Mouse (Mus musculus) neural tube, embryonic 11.5 days (tissue): ENCODE results near the gene Ubap2l. TPM values are rescaled to one million over a fixed set of nuclear protein-coding genes. Genes with fewer than 3 reads are reported as not detected.

Source experiments
- ATAC-seq: fragments of 200-750 bp; cut with Nextera tagmentation; 2 replicates; pipeline ENCODE4 v1.8.0; 2017; ENCODE audit warnings: moderate number of reproducible peaks, mild to moderate bottlenecking, moderate TSS enrichment, moderate library complexity; ENCODE audit not compliant: insufficient read depth, low FRiP score, low TSS enrichment
- DNase-seq: peaks from one replicate; pipeline ENCODE4 v3.0.0-alpha.2; 2015; ENCODE audit warnings: low spot score
- H3K27ac ChIP-seq: fragments of 300-500 bp; sonication (generic); 2 replicates; pipeline ENCODE4 v1.5.1; 2014; ENCODE audit warnings: low read depth, mild to moderate bottlenecking, low read length
- H3K27me3 ChIP-seq: fragments of 300-500 bp; sonication (generic); 2 replicates; pipeline ENCODE4 v1.6.1; 2014; ENCODE audit warnings: mild to moderate bottlenecking, low read length, mixed read lengths; ENCODE audit not compliant: control insufficient read depth, insufficient read depth
- H3K36me3 ChIP-seq: fragments of 300-500 bp; sonication (generic); 2 replicates; pipeline ENCODE4 v1.6.1; 2014; ENCODE audit warnings: mild to moderate bottlenecking, low read length, moderate library complexity, mixed read lengths; ENCODE audit not compliant: control insufficient read depth, insufficient read depth
- H3K4me1 ChIP-seq: fragments of 300-500 bp; sonication (generic); 2 replicates; pipeline ENCODE4 v1.6.1; 2014; ENCODE audit warnings: low read length, mixed read lengths; ENCODE audit not compliant: control insufficient read depth, insufficient read depth
- H3K4me2 ChIP-seq: fragments of 300-500 bp; sonication (generic); 2 replicates; pipeline ENCODE4 v1.6.1; 2014; ENCODE audit warnings: low read depth, mild to moderate bottlenecking, moderate library complexity
- H3K4me3 ChIP-seq: fragments of 300-500 bp; sonication (generic); 2 replicates; pipeline ENCODE4 v1.5.1; 2014; ENCODE audit warnings: low read depth, low read length
- H3K9ac ChIP-seq: fragments of 300-500 bp; sonication (generic); 2 replicates; pipeline ENCODE4 v1.6.1; 2014; ENCODE audit warnings: mild to moderate bottlenecking, low read length
- H3K9me3 ChIP-seq: fragments of 300-500 bp; sonication (generic); 2 replicates; pipeline ENCODE4 v1.6.1; 2016; ENCODE audit warnings: low read length; ENCODE audit not compliant: control insufficient read depth
- WGBS: fragments of 180-500 bp; shearing (Covaris S2); extraction: QIAGEN DNeasy Blood & Tissue Kit; methylation state at CpG from one replicate; pipeline ENCODE4 v1.1.7; 2014; 5-methylcytosine and 5-hydroxymethylcytosine counted together
- polyA plus RNA-seq: library from polyadenylated mRNA; unstranded; fragments of >200 nt; fragmentation: Nextera tagmentation; extraction: Ambion mirVana; gene quantifications from 2 replicates; pipeline ENCODE4 v1.2.1, GENCODE M21; 2014

Gene Ubap2l
- polyA plus RNA-seq, 1 experiment from 2014 or later: 208 TPM

DNA sequence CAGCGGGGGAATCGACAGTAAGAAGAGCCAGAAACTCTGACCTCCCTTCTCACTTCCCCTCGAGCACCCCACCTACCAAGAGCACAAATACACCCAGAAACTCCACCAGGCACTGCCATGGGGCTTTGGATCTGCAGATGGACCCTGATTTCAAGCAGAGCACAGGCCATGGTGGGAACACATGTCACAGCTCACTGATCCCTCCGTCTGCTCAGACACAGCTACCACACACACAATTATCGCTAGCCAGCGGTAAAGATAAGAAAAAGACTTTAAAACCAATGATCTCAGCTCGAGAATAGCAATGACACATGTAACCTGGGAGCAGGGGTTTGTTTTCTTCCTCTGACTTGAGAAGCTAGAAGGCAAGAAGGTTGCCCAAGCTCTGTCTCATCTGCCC lies 83.9 kb downstream of the Ubap2l start:
- no peak for DNase-seq
- Histone ChIP-seq H3K27me3 (no peaks in the 10 kb centered on the region), H3K4me3 (no peak overlapping the region), H3K36me3 (no peaks in the 10 kb centered on the region), H3K9me3 (no peaks in the 10 kb centered on the region), H3K4me2 (no peak overlapping the region), H3K27ac (no peak overlapping the region), H3K4me1 (peaks cover 6% of the 10 kb centered on the region), H3K9ac (no peak overlapping the region)
- WGBS: 74% methylated on average over 7 of the region's 7 CpGs
- ATAC-seq: no peak

DNA sequence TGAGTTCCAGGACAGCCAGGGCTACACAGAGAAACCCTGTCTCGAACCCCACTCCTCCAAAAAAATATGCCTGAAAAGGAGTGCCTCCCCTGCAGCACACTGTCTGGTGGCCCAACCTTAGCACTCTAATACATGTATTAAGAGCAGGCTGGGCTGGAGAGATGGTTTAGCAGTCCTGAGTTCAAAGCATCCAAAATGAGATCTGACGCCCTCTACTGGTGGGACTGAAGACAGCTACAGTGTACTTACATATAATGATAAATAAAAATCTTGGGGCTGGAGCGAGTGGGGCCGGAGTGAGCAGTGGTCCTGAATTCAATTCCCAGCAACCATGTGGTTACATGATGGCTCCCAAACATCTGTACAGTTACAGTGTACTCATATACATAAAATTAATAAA lies 85.5 kb downstream of the Ubap2l start:
- DNase-seq (no peak), ATAC-seq (no peak)

DNA sequence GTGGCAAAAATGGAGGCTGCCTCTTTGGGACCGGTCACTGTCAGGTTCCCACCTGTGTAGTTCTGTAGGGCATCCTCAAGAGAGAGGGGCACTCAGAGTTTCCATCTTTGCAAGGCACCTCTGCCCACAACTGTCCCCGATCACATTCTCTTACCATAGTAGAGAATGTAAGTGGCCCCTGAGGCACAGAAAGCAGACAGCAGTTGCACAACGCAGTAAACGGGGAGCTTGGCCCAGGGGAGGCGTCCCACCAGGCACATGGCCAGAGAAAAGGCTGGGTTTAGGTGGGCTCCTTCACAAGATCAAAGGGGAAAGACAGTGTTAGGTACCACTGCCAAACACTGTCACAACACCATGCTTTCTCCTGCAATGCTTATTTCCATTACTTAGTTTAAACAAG lies 86.5 kb downstream of the Ubap2l start:
- 96% methylated on average over 5 of the region's 5 CpGs for WGBS
- H3K27me3 ChIP-seq: no peaks in the 10 kb centered on the region
- peaks cover 18% of the 10 kb centered on the region for H3K4me1 ChIP-seq
- no peaks in the 10 kb centered on the region for H3K36me3 ChIP-seq
- no peak overlapping the region for H3K4me3 ChIP-seq
- no peak for DNase-seq
- no peak overlapping the region for H3K4me2 ChIP-seq
- H3K27ac ChIP-seq: no peak overlapping the region
- H3K9ac ChIP-seq: no peak overlapping the region
- H3K9me3 ChIP-seq: no peaks in the 10 kb centered on the region
- no peak for ATAC-seq

More for the DNA sequence above, 85.5 kb downstream of the Ubap2l start:
- H3K27ac ChIP-seq: no peak overlapping the region
- no peaks in the 10 kb centered on the region for H3K27me3 ChIP-seq
- H3K9ac ChIP-seq: no peak overlapping the region
- H3K4me3 ChIP-seq: no peak overlapping the region
- no peaks in the 10 kb centered on the region for H3K36me3 ChIP-seq
- H3K4me2 ChIP-seq: no peak overlapping the region
- peaks cover 8% of the 10 kb centered on the region for H3K4me1 ChIP-seq
- no peaks in the 10 kb centered on the region for H3K9me3 ChIP-seq
- 76% methylated on average over 4 of the region's 4 CpGs for WGBS

DNA sequence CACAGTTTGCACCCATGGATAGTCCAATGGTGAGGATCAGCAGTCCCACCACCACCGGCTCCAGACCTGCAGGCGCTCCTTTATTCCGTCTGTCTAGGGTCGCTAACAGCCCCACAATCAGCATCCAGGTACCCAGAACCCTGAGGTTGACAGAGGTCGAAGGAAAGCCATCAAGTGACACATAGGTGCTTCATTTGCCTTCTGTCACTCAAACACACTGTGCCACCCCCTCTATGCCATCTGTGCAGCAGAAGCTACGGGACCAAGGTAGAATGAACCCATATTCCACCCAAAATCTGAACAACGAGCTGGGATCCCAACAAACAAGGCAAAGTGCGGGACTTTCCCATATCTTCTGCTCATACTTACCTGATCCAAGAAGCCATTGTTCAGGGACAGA lies 86.9 kb downstream of the Ubap2l start:
- Histone ChIP-seq H3K27me3 (no peaks in the 10 kb centered on the region), H3K9me3 (no peaks in the 10 kb centered on the region), H3K4me1 (peaks cover 21% of the 10 kb centered on the region), H3K4me3 (no peak overlapping the region), H3K4me2 (no peak overlapping the region), H3K9ac (no peak overlapping the region), H3K27ac (no peak overlapping the region), H3K36me3 (no peaks in the 10 kb centered on the region)
- ATAC-seq (no peak), DNase-seq (no peak)
- 94% methylated on average over 8 of the region's 8 CpGs for WGBS

DNA sequence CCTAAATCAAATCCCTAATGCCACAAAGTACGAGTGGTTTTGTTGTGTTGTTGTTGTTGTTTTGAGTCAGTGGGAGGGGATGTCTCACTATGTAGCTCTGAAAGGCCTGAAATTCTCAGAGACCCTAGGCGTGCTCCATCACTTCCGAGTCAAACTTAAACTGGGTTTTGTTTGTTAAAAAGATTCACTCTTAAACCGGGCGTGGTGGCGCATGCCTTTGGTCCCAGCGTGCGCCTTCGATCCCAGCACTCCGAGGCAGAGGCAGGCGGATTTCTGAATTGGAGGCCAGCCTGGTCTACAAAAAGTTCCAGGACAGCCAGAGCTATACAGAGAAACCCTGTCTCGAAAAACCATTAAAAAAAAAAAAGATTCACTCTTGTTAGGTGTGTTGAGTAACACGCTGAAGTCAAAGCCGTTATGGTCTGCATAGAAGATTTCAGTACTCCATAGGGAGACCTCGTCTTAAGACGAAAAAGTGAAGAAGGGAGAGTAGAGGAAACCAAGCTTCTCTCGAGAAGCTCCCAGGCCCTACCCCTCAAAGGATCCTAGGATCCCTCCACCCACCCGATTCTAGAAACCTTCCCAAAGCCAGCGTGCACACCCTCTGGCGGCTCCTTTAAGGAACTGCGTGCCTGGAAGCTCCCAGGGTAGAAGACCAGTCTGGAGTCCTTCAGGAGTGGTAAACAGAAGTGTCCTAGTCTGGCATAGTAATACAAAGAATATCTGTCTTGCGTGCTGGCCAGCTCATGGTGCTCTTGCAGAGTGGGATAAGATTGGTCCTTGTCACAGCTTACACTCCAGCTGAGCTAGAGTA lies 88.3 kb downstream of the Ubap2l start:
- Histone ChIP-seq H3K9ac (peak overlapping the region; percentile 93), H3K27ac (no peak overlapping the region; the same call in 1 of the 2 replicates), H3K9me3 (no peaks in the 10 kb centered on the region), H3K4me2 (peak overlapping the region; percentile 86), H3K36me3 (no peaks in the 10 kb centered on the region), H3K27me3 (no peaks in the 10 kb centered on the region), H3K4me1 (peaks cover 25% of the 10 kb centered on the region), H3K4me3 (peak overlapping the region; percentile 97)
- no peak for ATAC-seq
- peak; percentile 83 for DNase-seq
- WGBS: 38% methylated on average over 22 of the region's 22 CpGs

DNA sequence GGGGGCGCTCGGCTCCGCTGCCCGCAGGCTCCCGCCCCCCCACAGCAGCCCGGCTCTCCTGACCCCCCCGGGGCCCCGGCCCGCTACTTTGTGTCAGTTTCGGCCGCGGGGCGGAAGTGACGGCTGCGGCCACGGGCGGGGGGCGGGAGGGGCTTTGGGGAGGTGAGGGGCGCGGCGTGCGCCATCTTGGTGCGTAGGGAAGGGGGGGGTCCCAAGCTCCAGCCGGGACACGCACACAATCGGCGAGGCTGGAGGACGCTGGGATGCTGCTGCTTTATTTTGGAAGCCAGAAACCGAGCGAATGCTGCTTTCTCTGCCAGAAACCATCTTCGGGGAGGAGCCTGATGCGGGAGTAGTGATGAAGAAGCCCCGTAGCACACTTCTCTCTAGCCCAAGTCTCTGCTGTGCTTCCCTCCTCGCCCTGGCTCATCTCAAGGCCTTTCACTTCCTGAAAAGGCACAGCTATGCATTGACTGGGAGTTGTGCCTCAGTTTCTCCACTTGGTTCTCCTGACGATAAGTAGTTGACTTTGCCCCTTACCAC lies 89.1 kb downstream of the Ubap2l start, which contains the start of gene Atp8b2:
Gene Atp8b2, minus strand, starts transcription at position 288 of the 543 bp plus-strand sequence.
- Histone ChIP-seq H3K9me3 (no peaks in the 10 kb centered on the region), H3K36me3 (no peaks in the 10 kb centered on the region), H3K27ac (peak within 1 kb of the TSS; percentile 85), H3K4me1 (peaks cover 25% of the 10 kb centered on the region), H3K4me2 (peak within 1 kb of the TSS; percentile 86), H3K9ac (peak within 1 kb of the TSS; percentile 93), H3K4me3 (peak within 1 kb of the TSS; percentile 97), H3K27me3 (no peaks in the 10 kb centered on the region)
- WGBS: under 1% methylated on average over 29 of the region's 35 CpGs
- DNase-seq (peak; percentile 84), ATAC-seq (peak; percentile 74)

DNA sequence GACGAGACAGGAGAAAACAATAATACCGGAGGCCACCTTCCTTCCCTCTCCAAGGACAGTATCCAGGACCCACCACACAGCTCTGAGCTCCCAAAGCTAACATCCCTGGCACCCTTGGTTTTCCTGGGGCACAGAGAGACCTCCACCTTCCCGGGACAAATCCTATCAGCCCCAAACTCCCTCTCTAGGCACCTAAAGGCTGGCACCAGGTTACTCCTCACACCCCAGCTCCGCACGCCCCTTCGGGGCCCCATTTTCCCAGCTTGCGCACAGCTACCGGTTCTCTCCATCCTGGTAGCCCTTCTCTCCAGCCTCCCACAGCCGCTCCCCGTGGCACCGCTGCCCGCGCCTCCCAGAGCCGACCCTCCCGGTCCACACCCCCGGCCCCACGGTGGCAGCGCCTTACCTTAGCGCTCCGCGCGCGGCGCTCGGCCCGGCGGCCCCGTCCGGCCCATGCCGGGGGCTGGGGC lies 89.6 kb downstream of the Ubap2l start:
- peak; percentile 32 for ATAC-seq
- Histone ChIP-seq H3K9ac (peak overlapping the region; percentile 93), H3K4me2 (peak overlapping the region; percentile 86), H3K4me3 (peak overlapping the region; percentile 97), H3K27ac (peak overlapping the region; percentile 85), H3K4me1 (peaks cover 25% of the 10 kb centered on the region), H3K9me3 (no peaks in the 10 kb centered on the region), H3K27me3 (no peaks in the 10 kb centered on the region), H3K36me3 (peaks cover under 1% of the 10 kb centered on the region; the same call in 1 of the 2 replicates)
- DNase-seq: no peak
- WGBS: under 1% methylated on average over 21 of the region's 30 CpGs

DNA sequence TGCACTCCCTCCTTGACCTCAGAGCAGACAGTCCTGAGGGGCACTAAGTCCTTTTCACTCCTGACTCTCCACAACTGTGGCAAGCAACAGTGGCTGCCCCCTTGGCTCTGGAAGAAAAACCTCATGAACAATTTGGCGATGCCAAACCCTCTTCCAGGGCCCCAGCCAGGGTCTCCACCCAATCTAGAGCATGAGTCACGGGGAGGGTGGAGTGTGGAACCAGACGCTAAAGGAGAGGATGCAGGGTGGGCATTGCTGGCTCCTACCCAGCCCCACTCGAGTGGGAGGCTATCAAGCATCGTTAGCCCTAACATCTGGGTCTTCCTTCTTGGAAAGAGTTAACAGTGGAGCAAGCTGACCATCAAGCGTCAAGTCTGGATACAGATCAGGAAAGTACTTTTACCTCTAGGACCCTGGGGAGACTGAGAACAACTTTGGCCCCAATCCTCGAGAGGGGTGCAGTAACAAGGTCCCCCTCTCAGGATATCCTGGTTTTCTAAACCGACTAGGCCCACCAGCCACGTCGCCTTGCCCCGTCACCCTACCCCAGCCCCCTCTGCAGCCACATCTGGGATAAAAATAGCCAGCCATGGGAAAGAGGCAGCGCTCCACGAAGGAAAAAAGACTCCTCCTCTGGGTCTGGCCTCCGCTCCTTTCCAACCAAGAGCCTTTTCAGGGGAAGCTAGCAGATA lies 90.2 kb downstream of the Ubap2l start:
- Histone ChIP-seq H3K9ac (peak overlapping the region; percentile 93), H3K9me3 (no peaks in the 10 kb centered on the region), H3K36me3 (peaks cover 6% of the 10 kb centered on the region; the same call in 1 of the 2 replicates), H3K27ac (peak overlapping the region; percentile 85), H3K27me3 (no peaks in the 10 kb centered on the region), H3K4me1 (peaks cover 25% of the 10 kb centered on the region), H3K4me3 (peak overlapping the region; percentile 97), H3K4me2 (peak overlapping the region; percentile 86)
- DNase-seq (no peak), ATAC-seq (no peak)
- WGBS: 7% methylated on average over 14 of the region's 14 CpGs
